Mouse (Mus musculus) neural tube, embryonic 13.5 days (tissue): Measurements from ENCODE around the gene Trmt112. TPM values are rescaled to one million over a fixed set of nuclear protein-coding genes. Genes with fewer than 3 reads are reported as not detected.
"Not testable (repeated sequence)": the region's sequence is repeated elsewhere in the genome, so short reads cannot be mapped to it uniquely, and the experiment has no call there.

Source experiments
- ATAC-seq: fragments of 200-750 bp; cut with Nextera tagmentation; 2 replicates; pipeline ENCODE4 v1.8.0; 2017; ENCODE audit warnings: low read depth, mild to moderate bottlenecking, moderate TSS enrichment, moderate library complexity
- H3K27ac ChIP-seq: fragments of 300-500 bp; sonication (generic); replicated peaks from 2 replicates; pipeline ENCODE4 v1.5.1; 2015; ENCODE audit warnings: moderate library complexity, mild to moderate bottlenecking, inconsistent platforms
- H3K27me3 ChIP-seq: fragments of 300-500 bp; sonication (generic); 2 replicates; pipeline ENCODE4 v1.6.1; 2015; ENCODE audit warnings: mild to moderate bottlenecking, inconsistent platforms
- H3K36me3 ChIP-seq: fragments of 300-500 bp; sonication (generic); 2 replicates; pipeline ENCODE4 v1.6.1; 2015; ENCODE audit warnings: mild to moderate bottlenecking, inconsistent platforms
- H3K4me1 ChIP-seq: fragments of 300-500 bp; sonication (generic); replicated peaks from 2 replicates; pipeline ENCODE4 v1.6.1; 2015; ENCODE audit warnings: inconsistent platforms
- H3K4me2 ChIP-seq: fragments of 300-500 bp; sonication (generic); 2 replicates; pipeline ENCODE4 v1.6.1; 2015; ENCODE audit warnings: inconsistent platforms, mild to moderate bottlenecking, moderate library complexity
- H3K4me3 ChIP-seq: fragments of 300-500 bp; sonication (generic); 2 replicates; pipeline ENCODE4 v1.5.1; 2015; ENCODE audit warnings: mild to moderate bottlenecking, inconsistent platforms
- H3K9ac ChIP-seq: fragments of 300-500 bp; sonication (generic); 2 replicates; pipeline ENCODE4 v1.6.1; 2015; ENCODE audit warnings: moderate library complexity, mild to moderate bottlenecking, inconsistent platforms
- H3K9me3 ChIP-seq: fragments of 300-500 bp; sonication (generic); 2 replicates; pipeline ENCODE4 v1.6.1; 2016; ENCODE audit warnings: inconsistent platforms
- WGBS: fragments of 180-500 bp; shearing (Covaris S2); methylation state at CpG from one replicate; pipeline ENCODE4 v1.1.7; 2015; 5-methylcytosine and 5-hydroxymethylcytosine counted together
- polyA plus RNA-seq: library from polyadenylated mRNA; unstranded; fragments of >200 nt; fragmentation: Nextera tagmentation; extraction: Ambion mirVana; gene quantifications from 2 replicates; pipeline ENCODE4 v1.2.1, GENCODE M21; 2015

The Trmt112 gene
- polyA plus RNA-seq, 1 experiment from 2014 or later = 117 TPM

GRCm38 (mm10) chr19:6893731-6894451 is 15.6 kb upstream of the Trmt112 start:
- Histone ChIP-seq H3K36me3 (no peaks in the 10 kb centered on the region), H3K9ac (no peak overlapping the region), H3K4me3 (no peak overlapping the region), H3K27me3 (no peaks in the 10 kb centered on the region), H3K9me3 (peaks cover 9% of the 10 kb centered on the region), H3K4me2 (no peak overlapping the region), H3K4me1 (no peaks in the 10 kb centered on the region), H3K27ac (no peak overlapping the region)
- WGBS = 93% methylated on average over 14 of the region's 14 CpGs
- no peak for ATAC-seq

DNA sequence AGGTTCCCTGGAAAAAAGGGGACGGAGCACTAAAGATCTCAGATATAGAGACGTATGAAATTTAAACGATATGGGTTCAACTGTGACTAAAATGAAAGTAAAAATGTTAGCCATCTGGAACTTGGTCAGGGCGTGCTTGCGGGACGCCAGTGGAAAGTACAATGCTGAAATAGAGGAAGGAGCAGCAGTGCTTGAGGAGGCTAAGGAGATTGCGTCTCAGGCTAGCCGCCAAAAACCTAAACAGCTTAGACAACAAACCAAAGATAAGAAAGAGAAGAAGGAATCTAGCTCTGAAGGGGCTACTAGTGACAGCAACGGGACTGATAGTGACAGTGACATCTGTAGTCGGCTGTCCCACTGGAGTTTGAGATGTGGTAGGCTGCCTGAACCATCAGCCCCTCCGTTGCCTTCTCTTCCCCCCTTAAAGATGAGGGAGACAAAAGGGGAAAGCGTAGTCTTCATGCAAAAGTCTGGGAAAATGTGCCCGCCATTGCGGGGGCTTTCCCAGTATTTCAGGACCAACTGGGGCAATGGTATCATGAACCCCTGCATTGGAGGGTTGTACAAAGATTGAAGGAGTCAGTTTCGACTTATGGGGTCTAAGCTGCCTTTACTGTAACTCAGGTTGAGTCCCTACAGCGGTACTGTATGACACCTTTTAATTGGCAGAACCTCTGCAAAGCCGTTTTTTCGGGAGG is 13.7 kb upstream of the Trmt112 start:
- H3K27me3 ChIP-seq, ATAC-seq, H3K27ac ChIP-seq, H3K4me2 ChIP-seq, H3K9ac ChIP-seq, H3K9me3 ChIP-seq, H3K36me3 ChIP-seq, H3K4me1 ChIP-seq, H3K4me3 ChIP-seq: not testable (repeated sequence)
- 91% methylated on average over 18 of the region's 18 CpGs for whole genome bisulfite sequencing

DNA sequence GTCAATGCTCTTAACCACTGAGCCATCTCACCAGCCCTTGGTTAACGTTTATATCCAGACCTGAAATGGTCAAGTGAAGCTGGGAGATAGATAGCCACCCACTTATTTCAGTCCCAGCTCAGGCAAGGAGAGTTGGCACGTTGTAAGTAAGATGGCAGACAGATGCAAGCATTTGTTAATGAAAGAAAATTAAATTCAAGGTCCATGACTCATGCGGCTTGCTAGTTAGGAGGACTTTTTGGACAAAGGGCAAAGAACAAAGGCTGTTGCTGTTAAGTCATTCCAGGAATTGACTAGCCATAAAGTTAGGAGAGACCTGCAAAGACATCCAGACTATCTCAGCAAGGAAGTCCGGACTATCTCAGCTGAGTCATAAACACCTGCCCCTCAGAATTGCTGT is 9.9 kb upstream of the Trmt112 start:
- peaks cover 9% of the 10 kb centered on the region for H3K9me3 ChIP-seq
- no peak overlapping the region for H3K27ac ChIP-seq
- no peak overlapping the region for H3K9ac ChIP-seq
- H3K27me3 ChIP-seq = no peaks in the 10 kb centered on the region
- ATAC-seq = no peak
- H3K4me3 ChIP-seq = no peak overlapping the region
- peaks cover 9% of the 10 kb centered on the region for H3K36me3 ChIP-seq
- no peak overlapping the region for H3K4me2 ChIP-seq
- no peaks in the 10 kb centered on the region for H3K4me1 ChIP-seq
- 81% methylated on average over 4 of the region's 4 CpGs for WGBS

DNA sequence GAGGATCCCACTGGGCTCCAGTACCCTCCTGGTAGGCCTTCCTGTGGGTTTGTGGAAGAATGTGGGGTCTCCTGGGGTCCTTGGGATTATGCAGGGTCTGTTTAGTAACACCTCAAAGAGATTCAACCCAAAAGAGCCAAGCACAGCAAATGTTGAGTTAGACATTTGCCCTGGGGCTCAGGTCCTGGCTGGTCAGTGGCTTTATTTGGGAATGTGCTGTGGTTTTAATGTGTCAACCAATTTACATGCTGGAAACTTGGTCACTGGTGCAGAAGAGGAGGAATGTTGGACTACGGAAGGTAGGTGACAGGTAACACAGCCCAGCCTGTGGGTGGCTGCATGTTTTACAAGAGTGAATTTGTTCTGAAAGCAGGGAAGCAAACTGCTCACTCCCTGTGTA is 6.5 kb upstream of the Trmt112 start:
- H3K27ac ChIP-seq = no peak overlapping the region
- H3K9me3 ChIP-seq = no peaks in the 10 kb centered on the region
- no peak overlapping the region for H3K4me3 ChIP-seq
- WGBS = 86% methylated on average over 1 of the region's 1 CpGs
- peaks cover 35% of the 10 kb centered on the region for H3K36me3 ChIP-seq
- no peak for ATAC-seq
- H3K27me3 ChIP-seq = no peaks in the 10 kb centered on the region
- no peak overlapping the region for H3K9ac ChIP-seq
- peaks cover 11% of the 10 kb centered on the region for H3K4me1 ChIP-seq
- H3K4me2 ChIP-seq = no peak overlapping the region

GRCm38 (mm10) chr19:6904846-6905245 is 4.7 kb upstream of the Trmt112 start:
- H3K9me3 ChIP-seq = no peaks in the 10 kb centered on the region
- no peaks in the 10 kb centered on the region for H3K27me3 ChIP-seq
- no peak for ATAC-seq
- no peak overlapping the region for H3K4me3 ChIP-seq
- H3K27ac ChIP-seq = no peak overlapping the region
- H3K4me2 ChIP-seq = no peak overlapping the region
- H3K36me3 ChIP-seq = peaks cover 35% of the 10 kb centered on the region
- WGBS = 87% methylated on average over 2 of the region's 2 CpGs
- H3K4me1 ChIP-seq = peaks cover 23% of the 10 kb centered on the region
- H3K9ac ChIP-seq = no peak overlapping the region

- Histone ChIP-seq H3K27ac (no peak overlapping the region), H3K4me1 (peaks cover 23% of the 10 kb centered on the region), H3K4me2 (no peak overlapping the region), H3K4me3 (no peak overlapping the region), H3K9ac (peak overlapping the region; percentile 8; the same call in 1 of the 2 replicates), H3K36me3 (peaks cover 35% of the 10 kb centered on the region), H3K27me3 (no peaks in the 10 kb centered on the region), H3K9me3 (no peaks in the 10 kb centered on the region)
- ATAC-seq = no peak
- WGBS = 91% methylated on average over 11 of the region's 11 CpGs
Measured at GRCm38 (mm10) chr19:6905498-6906159, 3.9 kb upstream of the Trmt112 start.

- H3K9me3 ChIP-seq = no peaks in the 10 kb centered on the region
- no peak overlapping the region for H3K4me3 ChIP-seq
- H3K36me3 ChIP-seq = peaks cover 38% of the 10 kb centered on the region
- no peak overlapping the region for H3K9ac ChIP-seq
- H3K4me2 ChIP-seq = no peak overlapping the region
- H3K27ac ChIP-seq = no peak overlapping the region
- H3K4me1 ChIP-seq = peaks cover 27% of the 10 kb centered on the region
- no peak for ATAC-seq
- no peaks in the 10 kb centered on the region for H3K27me3 ChIP-seq
- 85% methylated on average over 3 of the region's 3 CpGs for WGBS
Measured at GRCm38 (mm10) chr19:6906199-6906598, 3.3 kb upstream of the Trmt112 start.

DNA sequence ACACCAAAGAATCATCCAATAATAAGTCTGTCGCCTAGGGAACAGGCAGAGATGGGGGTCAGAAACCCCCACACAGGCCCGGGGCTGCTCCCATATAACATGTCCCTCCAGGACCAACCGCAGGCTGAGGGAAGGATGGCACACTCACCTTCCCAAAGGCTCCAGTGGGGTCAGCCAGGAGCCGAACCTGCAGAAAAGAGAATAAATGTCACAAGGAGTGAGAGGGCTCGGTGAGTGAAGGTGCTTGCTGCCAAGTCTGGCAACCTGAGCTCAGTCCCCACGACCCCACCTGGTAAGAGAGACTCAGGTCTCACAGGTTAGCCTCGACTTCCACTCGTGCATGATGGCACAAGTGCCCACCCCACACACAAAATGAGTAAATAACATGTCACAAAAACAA is 2.4 kb upstream of the Trmt112 start:
- Histone ChIP-seq H3K9me3 (no peaks in the 10 kb centered on the region), H3K36me3 (peaks cover 47% of the 10 kb centered on the region), H3K27me3 (no peaks in the 10 kb centered on the region), H3K4me3 (no peak overlapping the region), H3K4me2 (no peak overlapping the region), H3K9ac (no peak overlapping the region), H3K27ac (no peak overlapping the region), H3K4me1 (peaks cover 36% of the 10 kb centered on the region)
- WGBS = 95% methylated on average over 8 of the region's 8 CpGs
- ATAC-seq = no peak

- no peak for ATAC-seq
- peak overlapping the region; percentile 86 for H3K9ac ChIP-seq
- H3K27me3 ChIP-seq = no peaks in the 10 kb centered on the region
- peak overlapping the region; percentile 68 for H3K4me3 ChIP-seq
- 90% methylated on average over 7 of the region's 7 CpGs for WGBS
- no peaks in the 10 kb centered on the region for H3K9me3 ChIP-seq
- no peak overlapping the region for H3K27ac ChIP-seq
- peaks cover 56% of the 10 kb centered on the region for H3K36me3 ChIP-seq
- H3K4me1 ChIP-seq = peaks cover 37% of the 10 kb centered on the region
- H3K4me2 ChIP-seq = peak overlapping the region; percentile 90
Measured at GRCm38 (mm10) chr19:6907811-6908540, 1.5 kb upstream of the Trmt112 start.

DNA sequence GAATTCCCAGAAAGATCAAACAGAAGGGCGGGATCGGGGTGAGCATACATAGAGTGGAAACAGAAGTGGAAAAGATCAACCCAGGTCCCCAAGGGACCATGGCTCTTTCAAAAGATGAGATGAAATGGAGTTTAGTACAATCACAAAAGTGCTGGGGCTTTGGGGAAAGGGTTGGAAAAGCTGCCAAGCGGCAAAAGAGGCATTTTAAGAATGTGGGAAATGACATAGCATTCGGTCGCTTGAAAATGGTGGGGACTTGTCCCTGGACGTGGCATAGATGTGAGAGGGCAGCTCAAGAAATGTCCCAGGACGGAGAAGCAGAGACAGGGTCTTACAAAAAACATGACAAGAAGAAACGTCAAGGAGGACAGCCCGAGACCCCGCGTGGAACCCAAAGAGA is 477 bp upstream of the Trmt112 start:
- Histone ChIP-seq H3K4me3 (peak overlapping the region; percentile 68), H3K4me1 (peaks cover 37% of the 10 kb centered on the region), H3K9me3 (no peaks in the 10 kb centered on the region), H3K27me3 (no peaks in the 10 kb centered on the region), H3K9ac (peak overlapping the region; percentile 86), H3K36me3 (peaks cover 64% of the 10 kb centered on the region), H3K4me2 (peak overlapping the region; percentile 90), H3K27ac (peak overlapping the region; percentile 98)
- ATAC-seq = no peak
- WGBS = 13% methylated on average over 11 of the region's 11 CpGs

DNA sequence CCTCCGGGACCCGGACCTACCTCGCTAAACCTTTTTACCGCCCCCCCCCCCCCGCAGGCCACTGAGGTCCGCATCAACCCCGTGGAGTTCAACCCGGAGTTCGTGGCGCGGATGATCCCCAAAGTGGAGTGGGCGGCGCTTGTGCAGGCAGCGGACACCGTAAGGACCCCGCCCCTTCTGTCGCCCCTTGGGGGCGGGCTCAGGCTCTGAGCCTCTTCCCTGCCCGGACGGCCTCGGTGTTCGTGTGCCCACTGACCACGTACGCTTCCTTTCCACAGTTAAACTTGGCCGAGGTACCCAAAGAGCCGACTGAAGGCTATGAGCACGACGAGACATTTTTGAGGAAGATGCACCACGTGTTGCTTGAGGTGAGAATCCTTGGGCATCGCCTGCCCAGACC is 808 bp downstream of the Trmt112 start:
- Histone ChIP-seq H3K36me3 (peaks cover 54% of the 10 kb centered on the region), H3K4me2 (peak overlapping the region; percentile 90), H3K9ac (peak overlapping the region; percentile 86), H3K4me3 (peak overlapping the region; percentile 68), H3K4me1 (peaks cover 37% of the 10 kb centered on the region), H3K27ac (peak overlapping the region; percentile 98)
- ATAC-seq = peak; percentile 21
- H3K27me3 ChIP-seq, H3K9me3 ChIP-seq: not testable (repeated sequence)
- under 1% methylated on average over 28 of the region's 30 CpGs for WGBS
